Mouse (Mus musculus) kidney, adult 2 months (tissue): Measurements from ENCODE around the gene Nipal4.

Experiments
- CTCF ChIP-seq: fragments of 200-500 bp; conservative IDR thresholded peaks from 2 replicates; pipeline ENCODE4 v1.5.1; 2011; ENCODE audit warnings: low read depth, mild to moderate bottlenecking, control low read depth, low read length, moderate library complexity, mixed read lengths; ENCODE audit not compliant: insufficient read depth, insufficient read length
- POLR2A ChIP-seq: fragments of 200-500 bp; IDR thresholded peaks from one replicate; pipeline ENCODE4 v1.6.1; 2011; ENCODE audit warnings: low read depth, low read length, control low read depth

GRCm38 (mm10) chr11:46188283-46188682 is 22.0 kb upstream of the Nipal4 start:
- TF ChIP-seq POLR2A (no peak), CTCF (no peak)
